Mouse (Mus musculus): ENCODE results near the gene Fsip2. TPM values are rescaled to one million over a fixed set of nuclear protein-coding genes. Genes with fewer than 3 reads are reported as not detected.
A peak's percentile ranks its signal among the peaks of the same experiment; 100 is the strongest.

The Fsip2 gene
- total RNA-seq (2021), result not detected

DNA sequence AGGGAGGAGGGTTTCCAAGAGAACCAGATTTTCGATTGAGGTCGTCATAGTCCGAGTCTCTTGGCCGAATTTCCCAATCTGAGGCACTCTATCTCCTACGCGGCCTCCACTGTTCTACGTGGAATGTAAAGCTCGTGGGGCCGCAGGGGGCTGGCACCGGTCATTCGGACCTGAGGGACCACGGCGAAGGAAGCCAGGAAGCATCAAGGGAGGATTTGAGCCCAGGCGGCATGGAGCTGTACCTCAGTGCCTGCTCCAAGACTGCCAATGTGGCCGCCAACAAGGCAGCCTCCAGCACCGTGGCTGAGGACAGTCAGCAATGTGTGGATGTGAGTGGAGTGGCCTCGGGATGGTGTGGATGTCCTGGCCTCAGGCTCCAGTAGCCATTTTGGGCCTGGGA lies at the start of gene Fsip2:
TSS of gene Fsip2 (plus strand) at position 163 of the 400 bp plus-strand sequence.
- no peak for DNase-seq (ENCODE audit: extremely low spot score in 1 of 2, low spot score in 2 of 2)
- intact Hi-C loops (cut with DNase I), result no loop called here

DNA sequence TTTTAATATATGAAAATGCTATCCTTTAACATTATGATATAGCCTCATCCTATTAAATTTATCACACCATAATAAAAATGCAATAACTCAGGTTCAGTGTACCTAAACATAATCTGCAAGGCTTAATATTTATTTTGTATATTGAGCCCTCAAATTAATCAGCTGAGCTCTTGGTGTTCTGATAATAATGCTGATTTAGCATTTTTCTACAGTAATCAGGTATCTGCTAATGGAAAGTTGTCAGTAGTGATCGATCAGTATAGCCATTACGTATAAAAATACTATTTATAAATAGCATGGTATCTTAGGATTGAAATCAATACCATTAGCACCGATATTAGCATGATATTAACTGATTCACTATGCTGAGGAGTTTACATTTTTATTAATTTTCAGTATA lies 20.0 kb downstream of the Fsip2 start:
- no peak for DNase-seq (ENCODE audit: extremely low spot score in 1 of 2, low spot score in 2 of 2)
- intact Hi-C loops (cut with DNase I), result no loop called here

DNA sequence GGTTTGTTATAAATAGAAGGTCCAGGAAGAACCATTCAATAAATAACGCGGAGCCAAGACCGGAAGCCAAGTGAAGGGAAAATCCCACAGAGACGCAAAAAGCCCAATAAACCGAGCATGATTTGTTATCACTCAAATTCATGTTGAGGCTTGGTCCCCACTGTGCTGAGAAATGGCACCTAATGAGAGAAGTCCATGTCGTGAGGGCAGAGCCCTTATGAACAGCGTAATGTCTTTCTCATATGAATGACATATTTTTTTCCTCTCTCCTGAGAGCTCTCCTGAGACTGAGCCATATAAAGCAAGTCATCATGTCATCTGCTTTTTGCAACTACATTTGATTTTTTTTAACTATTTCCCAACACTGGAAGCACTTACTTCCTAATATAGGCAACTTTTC lies 82.4 kb downstream of the Fsip2 start:
- DNase-seq (ENCODE audit: extremely low spot score in 1 of 2, low spot score in 2 of 2), result no peak
- intact Hi-C loops (cut with DNase I), result no loop called here

DNA sequence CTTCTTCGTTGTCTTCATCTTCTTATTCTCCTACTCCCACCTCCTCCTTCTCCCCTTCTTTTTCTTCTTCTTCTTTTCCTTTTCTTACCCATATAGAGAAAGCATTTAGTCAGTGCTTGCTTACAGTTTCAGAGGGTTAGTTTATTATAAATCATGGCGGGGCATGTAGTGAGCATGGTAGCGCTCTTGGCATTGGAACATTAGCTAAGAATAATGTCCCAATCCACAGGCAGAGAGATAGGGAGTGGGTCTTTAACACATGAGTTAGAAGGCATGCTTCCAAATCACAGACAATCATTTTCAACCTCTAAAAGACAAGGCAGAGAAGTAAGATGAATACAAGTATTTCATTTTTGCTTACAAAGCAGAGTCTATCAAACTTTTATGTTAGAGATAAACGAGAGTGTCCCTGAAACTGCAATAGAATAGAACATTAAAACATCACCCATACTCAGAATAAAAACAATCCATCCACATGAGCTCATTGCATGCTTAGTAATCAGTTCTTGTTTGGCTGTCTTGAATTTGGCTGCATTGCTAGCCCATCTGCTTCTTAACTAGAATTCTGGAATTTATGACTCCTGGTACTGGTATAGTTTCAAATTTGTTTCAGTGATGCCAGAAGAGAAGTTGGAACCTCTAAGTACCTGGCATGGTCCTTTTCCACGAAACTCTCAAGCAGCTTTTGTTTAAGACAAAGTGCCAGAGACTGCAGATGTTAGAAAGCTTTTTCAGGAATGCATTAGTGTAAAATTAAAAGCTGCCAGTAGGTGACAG lies 109.7 kb downstream of the Fsip2 start:
- peak in 1 of 2 experiments; percentile 40 for DNase-seq (ENCODE audit: extremely low spot score in 1 of 2, low spot score in 2 of 2)
- intact Hi-C loops (cut with DNase I), result no loop called here

All from left cerebral cortex, postnatal 10 days (tissue).